Mouse (Mus musculus): ENCODE measurements around the gene Cdc20b. TPM values are rescaled to one million over a fixed set of nuclear protein-coding genes. Genes with fewer than 3 reads are reported as not detected.

Gene Cdc20b
- polyA plus RNA-seq (2014; fragmentation: Illumina TruSeq; extraction: RNeasy Lipid Tissue Mini Kit (QIAGEN cat#74804)): not detected

DNA sequence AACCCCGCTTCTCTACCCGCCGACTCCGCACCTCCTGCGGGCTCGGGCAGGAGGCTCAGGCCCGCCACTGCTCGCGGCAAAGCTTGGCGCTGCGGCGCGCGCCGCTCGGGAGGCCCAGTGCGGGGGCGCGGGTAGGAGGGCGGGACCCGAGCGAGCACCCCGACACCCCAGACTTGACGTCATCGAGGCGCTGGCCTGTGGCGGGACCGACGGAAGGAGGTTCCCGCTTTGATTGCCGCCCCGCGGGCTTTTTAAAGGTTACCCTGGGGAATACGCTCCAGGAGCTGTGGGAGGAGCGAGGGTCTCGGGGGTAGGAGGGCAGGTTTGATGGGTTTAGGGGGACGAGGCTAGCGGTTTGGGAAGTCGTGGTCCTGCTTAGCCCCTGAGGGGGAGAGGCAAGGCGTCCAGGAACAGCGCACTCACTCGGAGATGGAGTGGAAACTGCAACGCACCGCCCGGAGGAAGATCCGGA, at the start of gene Cdc20b:
TSS of gene Cdc20b (plus strand) at position 162 of the 472 bp plus-strand sequence.

DNA sequence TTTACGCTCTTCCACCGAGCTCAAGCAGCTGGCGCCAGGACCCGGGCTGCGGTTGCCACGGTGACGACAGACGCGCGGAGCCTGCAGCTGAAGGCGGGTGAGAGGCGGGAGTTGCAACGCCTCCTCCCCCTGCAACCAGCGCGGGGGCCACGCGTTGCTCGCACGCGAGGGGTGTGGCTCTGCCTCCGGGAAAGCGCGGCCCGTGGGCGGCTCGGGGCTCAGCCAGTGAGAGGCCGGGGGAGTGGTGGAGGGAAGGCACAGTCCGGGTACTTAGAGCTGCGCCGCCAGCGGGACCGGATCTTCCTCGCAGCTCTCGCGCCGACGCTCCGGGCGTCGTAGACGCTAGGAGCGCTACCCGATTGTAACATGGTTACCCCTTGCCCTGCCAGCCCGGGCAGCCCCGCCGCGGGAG, 47.4 kb upstream of the Cdc20b start, which contains the start of gene Ccno:
TSS of gene Ccno (plus strand) at position 271 of the 412 bp plus-strand sequence.

GRCm38 (mm10) chr13:112993531-112994152, 41.3 kb upstream of the Cdc20b start, which contains the start of gene Mcidas:
Gene Mcidas (plus strand): TSS chr13:112993845.

GRCm38 (mm10) chr13:113046211-113046883, 11.4 kb downstream of the Cdc20b start, which contains the start of gene Gpx8:
Gene Gpx8 (minus strand): TSS chr13:113046410.

DNA sequence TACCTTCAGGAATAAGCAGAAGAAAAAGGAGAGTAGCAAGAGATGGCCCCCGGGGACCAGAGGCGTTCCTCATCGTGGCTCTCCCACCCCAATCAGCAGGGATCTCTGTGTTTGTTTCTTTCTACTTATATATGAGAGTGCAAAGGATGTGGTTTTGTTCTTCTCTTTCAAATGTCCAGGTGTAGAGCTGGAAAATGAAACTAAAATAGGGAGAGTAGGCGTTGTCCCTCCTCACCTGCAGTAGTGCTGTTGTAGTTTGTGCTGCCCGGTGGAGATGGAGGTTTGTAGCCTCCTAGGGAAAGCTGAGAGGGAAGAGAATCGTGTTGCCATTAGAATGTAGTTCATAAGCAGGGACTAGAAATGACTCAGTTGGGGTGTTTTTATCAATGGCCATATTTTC, 66.0 kb downstream of the Cdc20b start, which contains the start of gene Gzma:
TSS of gene Gzma (minus strand) at position 103 of the 400 bp plus-strand sequence.

Other genes starting within 250 kb of the Cdc20b start
- 56.3 TPM for gene Plpp1, start 234.3 kb upstream of the Cdc20b start, polyA plus RNA-seq (2014; fragmentation: Illumina TruSeq; extraction: RNeasy Lipid Tissue Mini Kit (QIAGEN cat#74804))
- gene Mtrex, start 107.7 kb upstream of the Cdc20b start, polyA plus RNA-seq (2014; fragmentation: Illumina TruSeq; extraction: RNeasy Lipid Tissue Mini Kit (QIAGEN cat#74804)): 121 TPM
- gene Dhx29, start 107.7 kb upstream of the Cdc20b start, polyA plus RNA-seq (2014; fragmentation: Illumina TruSeq; extraction: RNeasy Lipid Tissue Mini Kit (QIAGEN cat#74804)): 39.4 TPM
- gene Ccno, start 47.3 kb upstream of the Cdc20b start, polyA plus RNA-seq (2014; fragmentation: Illumina TruSeq; extraction: RNeasy Lipid Tissue Mini Kit (QIAGEN cat#74804)): 3.0 TPM
- not detected for gene Mcidas, start 41.3 kb upstream of the Cdc20b start, polyA plus RNA-seq (2014; fragmentation: Illumina TruSeq; extraction: RNeasy Lipid Tissue Mini Kit (QIAGEN cat#74804))
- gene Gpx8, start 11.3 kb downstream of the Cdc20b start, polyA plus RNA-seq (2014; fragmentation: Illumina TruSeq; extraction: RNeasy Lipid Tissue Mini Kit (QIAGEN cat#74804)): 285 TPM
- gene Gzma, start 65.9 kb downstream of the Cdc20b start, polyA plus RNA-seq (2014; fragmentation: Illumina TruSeq; extraction: RNeasy Lipid Tissue Mini Kit (QIAGEN cat#74804)): 1.8 TPM
- 2.5 TPM for gene Esm1, start 174.5 kb downstream of the Cdc20b start, polyA plus RNA-seq (2014; fragmentation: Illumina TruSeq; extraction: RNeasy Lipid Tissue Mini Kit (QIAGEN cat#74804))
- gene Gzmk, start 190.8 kb downstream of the Cdc20b start, polyA plus RNA-seq (2014; fragmentation: Illumina TruSeq; extraction: RNeasy Lipid Tissue Mini Kit (QIAGEN cat#74804)): not detected

Measured in ovary, adult 10 weeks (tissue).